7 mouse cellular contexts compared by ENCODE assay signal in genomic region chr17:26676252-26676615, GRCm38 (mm10). TPM values are rescaled to one million over a fixed set of nuclear protein-coding genes. Genes with fewer than 3 reads are reported as not detected.
A peak's percentile ranks its signal among the peaks of the same experiment; 100 is the strongest.
DNase-seq lines count a peak whose midpoint lies in the region; ATAC-seq lines count a peak whose summit lies in the region.

No protein-coding gene starts in this region.

- H3K27me3 ChIP-seq in intestine, embryonic 16.5 days (replicated peaks; ENCODE audit: control insufficient read depth, insufficient read depth, low read length) = no peaks in the 10 kb centered on the region
- no peaks in the 10 kb centered on the region for H3K27me3 ChIP-seq in midbrain, embryonic 11.5 days (ENCODE audit: control insufficient read depth, insufficient read depth, low read length)

- peak overlapping the region; percentile 90 for H3K9ac ChIP-seq in intestine, embryonic 16.5 days (ENCODE audit: low read depth, low read length)
- H3K9ac ChIP-seq in midbrain, embryonic 11.5 days (ENCODE audit: low read length) = peak overlapping the region; percentile 84

- peak overlapping the region; percentile 87 for H3K4me3 ChIP-seq in intestine, embryonic 16.5 days (ENCODE audit: low read length)
- H3K4me3 ChIP-seq in midbrain, embryonic 11.5 days (ENCODE audit: low read depth, low read length) = peak overlapping the region; percentile 87

- intact Hi-C loops in gastrocnemius, postnatal 36 days (cut with DNase I) = loop anchor here (5.0 kb wide), 2 partner anchors 36 to 211 kb away; no protein-coding TSS in a partner anchor
- intact Hi-C loops in left cerebral cortex, postnatal 36 days (cut with DNase I) = loop anchor here (1.0 to 5.0 kb wide), 2 partner anchors 39 to 456 kb away; partner anchors contain the start of genes Crebrf and Uqcc2

- H3K4me1 ChIP-seq in intestine, embryonic 16.5 days (ENCODE audit: control insufficient read depth, insufficient read depth, low read length) = peaks cover 11% of the 10 kb centered on the region; the same call in 1 of the 2 replicates
- H3K4me1 ChIP-seq in midbrain, embryonic 11.5 days (ENCODE audit: control insufficient read depth, insufficient read depth, low read length) = peaks cover 5% of the 10 kb centered on the region

- H3K4me2 ChIP-seq in intestine, embryonic 16.5 days (ENCODE audit: low read depth, low read length) = peak overlapping the region; percentile 80
- peak overlapping the region; percentile 81 for H3K4me2 ChIP-seq in midbrain, embryonic 11.5 days

- H3K9me3 ChIP-seq in intestine, embryonic 16.5 days (ENCODE audit: control insufficient read depth, low read length) = no peaks in the 10 kb centered on the region
- H3K9me3 ChIP-seq in midbrain, embryonic 11.5 days (ENCODE audit: control insufficient read depth, low read length) = no peaks in the 10 kb centered on the region

- under 1% methylated on average over 30 of the region's 30 CpGs for WGBS in intestine, embryonic 16.5 days
- under 1% methylated on average over 30 of the region's 30 CpGs for WGBS in midbrain, embryonic 11.5 days

- H3K36me3 ChIP-seq in intestine, embryonic 16.5 days (ENCODE audit: control insufficient read depth, insufficient read depth, low read length) = 0 out of 2 replicates have a peak, but pooled peaks cover 5% of the 10 kb centered on the region
- no peaks in the 10 kb centered on the region for H3K36me3 ChIP-seq in midbrain, embryonic 11.5 days (ENCODE audit: control insufficient read depth, insufficient read depth, low read length)

- peak overlapping the region; percentile 92 for H3K27ac ChIP-seq in intestine, embryonic 16.5 days (ENCODE audit: low read length)
- no peak overlapping the region; the same call in 1 of the 2 replicates for H3K27ac ChIP-seq in midbrain, embryonic 11.5 days (ENCODE audit: low read depth, low read length)

- peak; percentile 98 for ATAC-seq in intestine, embryonic 16.5 days
- ATAC-seq in midbrain, embryonic 11.5 days (ENCODE audit: low FRiP score) = peak; percentile 96

- DNase-seq in adrenal gland, adult 18-20 months (ENCODE audit: low spot score in 2 of 2) = peak; percentile 83 to 86
- peak; percentile 96 for DNase-seq in embryo, embryonic 11 days
- DNase-seq in gastrocnemius, postnatal 36 days = peak; percentile 83 to 84
- peak; percentile 89 to 92 for DNase-seq in left cerebral cortex, postnatal 36 days (ENCODE audit: low spot score in 2 of 2)
- DNase-seq in midbrain, embryonic 11.5 days (ENCODE audit: low spot score, missing footprints) = peak; percentile 99
- peak; percentile 81 for DNase-seq in skeletal muscle tissue, adult 2 months (ENCODE audit: low read depth, low spot score)

RNA-seq across cellular contexts. Expression of gene Atp6v0e, which starts 13.2 kb away (rescaled TPM):
- 100 to 1,000 TPM; 215 to 234 TPM for total RNA-seq in adrenal gland, adult 18-20 months (2021)
- total RNA-seq in gastrocnemius, postnatal 36 days (2021) = 10 to 100 TPM; 32.7 to 34.6 TPM
- polyA plus RNA-seq in intestine, embryonic 16.5 days (2015; fragmentation: Nextera tagmentation; extraction: Ambion mirVana) = 311 and 334 TPM in 2 replicates
- 10 to 100 TPM; 41.3 to 44.1 TPM for total RNA-seq in left cerebral cortex, postnatal 36 days (2021)
- polyA plus RNA-seq in midbrain, embryonic 11.5 days (2014; fragmentation: Nextera tagmentation; extraction: Ambion mirVana) = 104 and 110 TPM in 2 replicates

RNA-seq across cellular contexts. Expression of gene Crebrf, which starts 39.2 kb away (rescaled TPM):
- total RNA-seq in adrenal gland, adult 18-20 months (2021) = 10 to 100 TPM; 60.9 to 62.2 TPM
- total RNA-seq in gastrocnemius, postnatal 36 days (2021) = 10 to 100 TPM; 20.9 to 34.0 TPM
- polyA plus RNA-seq in intestine, embryonic 16.5 days (2015; fragmentation: Nextera tagmentation; extraction: Ambion mirVana) = 8.1 and 9.4 TPM in 2 replicates
- total RNA-seq in left cerebral cortex, postnatal 36 days (2021) = 100 to 1,000 TPM; 117 to 118 TPM
- 4.0 and 5.5 TPM in 2 replicates for polyA plus RNA-seq in midbrain, embryonic 11.5 days (2014; fragmentation: Nextera tagmentation; extraction: Ambion mirVana)

Comparison
In these comparisons a context has a peak if more than half of its experiments do, and no peak if none do; other contexts are left out.
1. RNA of gene Atp6v0e, which starts 13.2 kb away (total RNA-seq): 215 to 234 TPM in adrenal gland, adult 18-20 months; 41.3 to 44.1 TPM in left cerebral cortex, postnatal 36 days and 32.7 to 34.6 TPM in gastrocnemius, postnatal 36 days; every median in the first group is over 4 times any median in the second.
2. Peak in every context shown above with its lines, with median percentiles within 50 percentile points of each other: DNase-seq.